Mouse (Mus musculus) lung, postnatal 4 days (tissue): ENCODE measurements around the gene Adk.

Experiments used
- DNase-seq, 2 experiments: peaks; one replicate each; pipeline ENCODE4 v3.0.0; 2021

Gene Adk

DNA sequence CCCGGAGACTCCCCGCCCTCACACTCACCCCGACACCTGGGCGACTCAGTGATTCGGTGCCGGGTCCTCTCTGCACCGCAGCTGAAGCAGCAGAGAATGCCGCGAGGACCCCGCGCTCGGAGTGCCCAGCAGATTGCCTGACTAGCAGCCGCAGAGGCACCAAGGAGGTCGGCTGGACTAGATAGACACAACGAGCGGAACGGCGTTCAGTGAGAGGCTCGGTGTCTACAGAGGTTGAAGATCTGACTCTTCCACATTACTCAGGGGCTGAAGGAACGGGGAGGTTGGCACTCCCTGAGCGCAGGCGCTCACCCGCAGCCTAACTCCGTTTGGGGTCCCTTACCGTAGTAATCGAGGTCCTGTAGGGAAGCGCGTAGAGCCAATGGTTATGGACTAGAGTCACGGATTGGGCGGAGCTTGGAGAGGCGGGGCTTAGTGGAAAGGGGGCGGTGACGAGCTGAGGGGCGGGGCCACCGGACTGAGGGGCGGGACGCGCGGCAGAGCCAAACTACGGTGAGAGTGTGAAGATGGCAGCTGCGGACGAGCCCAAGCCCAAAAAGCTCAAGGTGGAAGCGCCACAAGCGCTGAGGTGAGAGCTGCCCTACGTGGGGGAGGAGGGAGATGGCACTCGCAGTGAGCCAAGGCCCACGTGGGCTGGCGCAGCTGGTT lies at the start of gene Adk, which contains the start of gene Ap3m1:
Gene Adk, plus strand, starts transcription at position 463 of the 669 bp plus-strand sequence.
Gene Ap3m1, minus strand, starts transcription at position 397 of the 669 bp plus-strand sequence.
- DNase-seq: peak; percentile 93 to 97

DNA sequence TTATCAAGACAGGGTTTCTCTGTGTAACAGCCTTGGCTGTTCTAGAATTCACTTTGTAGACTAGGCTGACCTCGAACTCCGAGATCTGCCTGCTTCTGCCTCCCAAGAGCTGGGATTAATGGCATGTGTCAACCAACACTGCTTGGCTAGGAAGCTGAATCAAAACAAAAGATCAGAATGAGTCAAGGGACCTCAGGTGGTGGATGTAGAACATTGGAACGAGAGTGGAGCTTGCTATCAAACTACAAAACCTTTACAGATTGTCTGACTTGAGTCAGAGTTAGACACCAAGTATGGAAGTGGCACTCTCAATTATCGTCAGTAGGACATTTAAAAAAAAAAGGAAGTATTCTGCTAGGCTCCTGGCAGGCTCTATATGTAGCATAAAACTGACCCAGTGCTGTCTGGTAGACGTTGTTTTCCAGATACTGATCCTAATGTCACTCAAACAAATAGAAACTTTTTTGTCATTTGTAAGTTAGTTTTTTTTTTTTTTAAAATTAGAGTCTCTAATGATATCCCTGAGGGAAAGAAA lies 38.5 kb upstream of the Adk start:
- no peak for DNase-seq

DNA sequence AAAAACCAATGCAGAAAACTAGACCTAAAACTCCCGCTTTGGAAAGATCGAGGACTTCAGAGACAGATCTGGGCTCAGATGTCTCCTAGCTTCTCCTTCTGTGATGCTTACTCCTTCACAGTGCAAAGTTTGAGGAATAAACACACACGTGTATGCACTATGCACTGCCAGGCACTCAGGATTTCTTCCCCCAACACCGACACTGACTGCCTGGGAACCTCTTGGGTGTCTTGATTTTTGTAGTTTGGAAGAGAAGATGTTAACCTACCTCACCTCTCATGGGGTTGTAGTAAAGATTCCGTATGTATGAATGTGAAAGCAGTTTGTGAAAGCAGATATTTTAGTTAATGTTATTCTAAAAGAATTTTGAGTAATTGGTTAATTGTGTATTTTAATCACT lies 34.5 kb upstream of the Adk start:
- no peak for DNase-seq

DNA sequence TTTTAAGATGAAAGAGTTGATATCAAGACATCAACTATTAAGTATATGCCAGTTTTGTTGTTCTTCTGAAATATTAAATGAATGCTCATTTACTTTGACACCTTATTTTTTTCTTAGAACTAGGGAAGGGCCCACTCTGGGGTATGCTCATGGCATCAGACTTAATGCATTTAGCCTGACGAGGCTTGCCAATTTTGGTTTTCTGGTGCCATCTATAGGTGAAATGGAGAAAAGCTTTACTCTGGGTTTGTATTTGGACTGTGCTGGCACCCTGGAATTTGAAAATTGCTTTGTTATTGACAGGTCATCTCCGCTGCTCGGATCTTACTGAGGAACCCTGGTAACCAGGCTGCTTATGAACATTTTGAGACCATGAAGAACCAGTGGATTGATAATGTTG lies 33.4 kb upstream of the Adk start:
- peak in 1 of 2 experiments; percentile 16 for DNase-seq

DNA sequence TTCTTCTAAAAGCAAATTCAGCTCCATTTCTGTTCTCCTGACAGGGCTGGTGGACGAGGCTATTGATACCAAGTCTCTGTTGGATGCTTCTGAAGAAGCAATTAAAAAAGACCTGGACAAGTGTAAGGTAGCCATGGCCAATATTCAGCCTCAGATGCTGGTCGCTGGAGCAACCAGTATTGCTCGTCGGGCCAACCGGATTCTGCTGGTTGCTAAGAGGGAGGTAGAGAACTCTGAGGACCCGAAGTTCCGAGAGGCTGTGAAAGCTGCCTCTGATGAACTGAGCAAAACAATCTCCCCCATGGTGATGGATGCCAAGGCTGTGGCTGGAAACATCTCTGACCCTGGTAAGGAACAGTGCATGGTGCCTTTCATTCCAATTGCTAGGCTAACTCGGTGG lies 31.9 kb upstream of the Adk start:
- no peak for DNase-seq

DNA sequence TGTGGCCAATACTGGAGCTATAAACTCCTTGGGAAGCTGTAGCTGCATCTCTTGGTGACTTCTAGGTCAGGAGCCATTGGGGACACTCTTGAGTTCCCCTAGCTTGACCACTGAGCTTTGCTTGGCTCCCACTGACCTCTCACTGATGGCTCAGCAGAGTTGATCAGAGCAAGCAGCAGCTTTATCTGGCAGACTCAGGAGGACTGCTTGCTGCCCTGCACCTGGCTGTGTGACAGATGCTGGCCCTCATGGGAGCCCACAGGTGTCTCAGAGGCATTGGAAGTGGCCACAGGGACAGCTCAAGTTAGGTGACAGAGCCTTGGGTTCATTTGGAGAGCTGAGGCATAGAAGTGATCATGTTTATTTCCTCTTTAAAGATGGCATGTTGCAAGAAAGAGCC lies 24.8 kb upstream of the Adk start:
- DNase-seq: no peak

DNA sequence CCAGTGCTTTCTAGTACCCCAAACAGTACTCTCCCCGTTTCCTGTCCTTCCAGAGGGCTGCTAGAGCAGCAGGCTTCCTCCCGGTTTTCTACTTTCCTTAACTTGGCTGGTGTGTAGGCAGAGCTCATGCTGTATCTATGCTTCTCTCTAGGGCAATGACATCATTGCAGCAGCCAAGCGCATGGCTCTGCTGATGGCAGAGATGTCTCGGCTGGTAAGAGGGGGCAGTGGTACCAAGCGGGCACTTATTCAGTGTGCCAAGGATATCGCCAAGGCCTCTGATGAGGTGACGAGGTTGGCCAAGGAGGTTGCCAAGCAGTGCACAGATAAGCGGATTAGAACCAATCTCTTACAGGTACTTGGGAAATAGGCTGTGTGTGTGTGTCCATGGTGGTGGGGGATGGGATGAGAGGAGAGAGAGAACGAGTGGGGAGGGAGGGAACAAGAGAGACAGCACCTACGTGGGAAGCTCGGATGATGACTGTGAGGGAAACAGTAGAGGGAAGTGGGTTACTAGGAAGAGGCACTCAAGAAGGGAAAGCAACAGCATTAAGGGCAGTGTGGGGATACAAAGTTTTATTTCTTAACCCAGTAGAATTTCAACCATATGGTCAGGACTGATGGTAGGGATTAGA lies 23.2 kb upstream of the Adk start:
- DNase-seq: no peak

DNA sequence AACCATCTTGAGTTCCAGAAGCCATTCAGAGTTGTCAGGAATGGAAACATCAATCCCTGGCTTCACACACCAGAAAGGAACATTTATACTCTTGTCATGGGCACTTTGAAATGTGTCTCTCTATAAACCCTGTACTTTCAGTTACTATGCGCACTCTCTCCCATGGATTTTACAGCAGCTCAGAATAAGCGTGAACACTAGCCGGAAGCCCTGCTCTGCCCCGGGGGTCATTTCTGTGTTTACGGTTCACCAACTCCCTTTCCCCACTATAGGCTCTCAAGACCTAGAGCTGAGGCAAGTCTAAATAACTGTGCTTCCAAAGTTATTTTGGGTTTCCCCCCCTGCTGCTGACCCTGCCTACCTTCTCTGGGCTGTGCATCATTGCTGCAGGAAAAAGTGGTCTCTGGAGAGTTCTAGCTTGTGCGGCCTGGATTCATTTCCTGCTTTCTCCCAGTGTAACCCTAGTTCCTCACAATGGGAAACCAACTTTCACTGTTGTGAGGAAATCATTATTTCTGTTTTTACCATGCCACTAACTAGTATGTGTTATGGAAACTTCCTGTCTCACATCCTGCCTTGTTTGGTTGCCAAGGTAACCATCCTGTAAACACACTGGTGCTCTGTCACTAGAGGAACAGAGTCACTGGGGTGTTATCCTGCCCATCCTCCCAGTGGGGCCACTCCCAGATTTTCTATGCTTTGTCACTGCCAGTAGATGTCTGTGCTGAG lies 20.4 kb upstream of the Adk start:
- DNase-seq: peak; percentile 77 to 82

DNA sequence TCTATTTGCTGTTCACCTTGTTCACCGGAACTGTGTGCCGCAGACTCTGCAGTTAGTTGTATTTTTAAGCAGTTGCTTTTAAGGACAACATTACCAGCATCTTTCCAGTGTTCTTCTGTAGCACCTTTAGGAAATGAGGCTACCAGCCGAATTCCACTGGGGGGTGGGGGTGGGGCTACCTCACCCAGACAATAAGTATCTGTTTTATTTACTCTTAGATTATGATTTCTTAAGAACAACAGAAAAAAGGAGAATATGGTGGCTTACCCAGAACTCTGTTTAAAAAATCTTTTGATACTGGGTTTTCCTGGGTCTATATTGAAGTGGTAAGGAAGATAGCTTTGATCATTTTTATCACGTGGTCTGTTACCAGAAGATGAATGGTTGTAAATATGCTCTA lies 18.1 kb upstream of the Adk start:
- DNase-seq: no peak

DNA sequence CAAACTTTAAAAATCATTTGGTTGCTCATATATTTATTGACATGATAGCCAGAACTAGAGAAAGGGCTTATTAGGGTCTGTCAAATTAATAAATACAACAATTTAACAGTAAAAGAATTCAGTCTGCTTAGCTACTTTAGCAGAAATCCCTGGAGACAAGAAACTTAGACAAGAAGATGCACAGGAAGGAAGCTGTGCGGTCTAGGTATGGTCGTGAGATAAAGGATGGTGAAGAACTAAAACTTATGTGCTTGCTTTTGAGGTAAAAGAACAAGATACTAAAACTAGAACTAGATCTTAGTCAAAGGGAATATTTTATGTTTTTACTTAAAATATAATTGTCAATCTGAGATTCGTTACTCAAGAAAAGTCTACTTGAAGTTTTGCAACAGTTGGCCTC lies 17.6 kb upstream of the Adk start:
- DNase-seq: no peak

DNA sequence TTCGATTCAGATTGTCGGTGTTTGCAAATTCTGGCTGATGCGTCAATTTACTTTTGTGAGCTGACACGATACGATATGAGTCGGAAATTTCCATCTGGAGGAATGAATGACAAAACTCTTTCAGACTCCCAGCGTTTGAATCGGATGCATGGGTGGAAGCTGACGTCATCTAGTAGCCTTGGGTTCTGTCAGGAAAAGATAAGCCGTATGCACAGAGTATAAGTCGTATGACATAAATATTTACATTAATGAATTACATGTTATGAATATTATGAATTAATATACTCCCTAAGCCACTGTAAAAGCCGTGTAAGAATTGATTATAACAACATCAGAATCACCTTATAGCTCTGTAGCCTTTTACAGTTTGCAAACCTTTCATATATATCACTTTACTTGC lies 13.3 kb upstream of the Adk start:
- no peak for DNase-seq

DNA sequence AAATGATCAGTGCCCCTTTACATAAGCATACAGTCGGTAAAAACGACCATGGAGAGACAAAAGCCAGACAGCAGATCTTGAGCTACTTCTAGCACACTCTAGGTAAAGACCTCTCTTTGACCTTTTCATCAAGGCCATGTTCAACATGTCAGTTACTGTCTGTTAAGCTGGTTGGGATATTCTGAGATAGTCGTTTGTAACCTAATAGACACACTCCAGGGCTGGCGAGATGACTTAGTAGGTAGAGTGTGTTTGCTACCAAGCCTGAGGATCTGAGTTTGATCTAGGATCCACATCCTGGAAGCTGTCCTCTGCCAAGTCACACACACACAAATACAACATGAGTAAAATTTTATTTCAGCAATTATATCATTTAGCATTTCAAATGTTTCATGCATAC lies 12.8 kb upstream of the Adk start:
- no peak for DNase-seq

DNA sequence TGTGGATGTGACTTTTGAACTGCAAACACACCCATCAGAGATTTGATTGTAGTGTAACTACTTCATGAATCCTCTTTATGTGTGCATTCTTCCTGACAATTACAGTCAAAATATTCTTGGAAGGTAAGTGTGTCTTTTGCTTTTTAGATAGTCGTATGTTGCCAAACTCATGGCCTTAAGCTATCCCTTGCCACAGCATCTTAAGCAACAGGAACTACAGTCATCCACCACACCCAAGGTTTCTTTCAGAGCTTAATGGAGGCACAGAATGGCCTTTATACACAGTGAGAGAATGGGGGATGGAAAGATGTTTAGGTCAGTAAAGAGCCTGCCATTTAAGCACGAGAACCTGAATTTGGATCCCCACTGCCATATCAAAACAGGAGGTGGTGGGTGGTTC lies 4.5 kb upstream of the Adk start:
- peak in 1 of 2 experiments; percentile 10 for DNase-seq

DNA sequence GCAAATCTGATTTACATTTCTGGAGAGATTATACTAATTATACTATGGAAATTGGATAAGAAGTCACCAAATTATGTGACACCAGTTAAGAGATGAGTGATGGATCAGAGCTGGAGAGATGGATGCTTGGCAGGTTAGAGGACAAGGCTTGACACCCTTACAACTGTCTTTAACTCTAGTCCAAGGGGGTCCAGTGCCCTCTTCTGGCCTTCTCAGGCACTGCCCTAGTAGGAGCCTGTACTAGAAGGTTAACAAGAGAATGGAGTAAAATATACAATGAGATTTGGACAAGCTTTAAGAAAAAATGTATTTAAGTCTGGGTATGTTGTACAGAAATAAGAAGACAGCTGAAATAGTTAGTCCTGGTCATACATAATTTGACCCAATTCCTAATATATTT lies 3.5 kb upstream of the Adk start:
- peak; percentile 48 to 71 for DNase-seq

DNA sequence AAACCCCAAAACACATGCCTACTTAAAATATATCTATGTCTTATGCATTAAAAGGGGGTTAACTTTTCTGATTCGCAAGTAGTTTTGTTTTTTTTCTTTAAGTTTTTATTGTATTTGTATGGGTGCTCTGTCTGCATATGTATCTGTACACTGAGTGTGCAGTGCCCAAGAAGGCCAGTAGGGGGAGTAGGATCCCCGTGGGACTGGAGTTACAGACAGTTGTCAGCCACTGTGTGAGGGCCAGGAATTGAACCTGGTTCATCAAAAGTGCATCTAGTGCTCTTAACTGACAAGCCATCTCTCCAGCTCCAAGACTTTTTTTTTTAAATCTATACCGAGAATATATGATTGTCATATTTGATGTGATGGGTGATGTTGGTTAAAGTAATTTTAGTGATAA lies 1.6 kb upstream of the Adk start:
- peak in 1 of 2 experiments; percentile 54 for DNase-seq

DNA sequence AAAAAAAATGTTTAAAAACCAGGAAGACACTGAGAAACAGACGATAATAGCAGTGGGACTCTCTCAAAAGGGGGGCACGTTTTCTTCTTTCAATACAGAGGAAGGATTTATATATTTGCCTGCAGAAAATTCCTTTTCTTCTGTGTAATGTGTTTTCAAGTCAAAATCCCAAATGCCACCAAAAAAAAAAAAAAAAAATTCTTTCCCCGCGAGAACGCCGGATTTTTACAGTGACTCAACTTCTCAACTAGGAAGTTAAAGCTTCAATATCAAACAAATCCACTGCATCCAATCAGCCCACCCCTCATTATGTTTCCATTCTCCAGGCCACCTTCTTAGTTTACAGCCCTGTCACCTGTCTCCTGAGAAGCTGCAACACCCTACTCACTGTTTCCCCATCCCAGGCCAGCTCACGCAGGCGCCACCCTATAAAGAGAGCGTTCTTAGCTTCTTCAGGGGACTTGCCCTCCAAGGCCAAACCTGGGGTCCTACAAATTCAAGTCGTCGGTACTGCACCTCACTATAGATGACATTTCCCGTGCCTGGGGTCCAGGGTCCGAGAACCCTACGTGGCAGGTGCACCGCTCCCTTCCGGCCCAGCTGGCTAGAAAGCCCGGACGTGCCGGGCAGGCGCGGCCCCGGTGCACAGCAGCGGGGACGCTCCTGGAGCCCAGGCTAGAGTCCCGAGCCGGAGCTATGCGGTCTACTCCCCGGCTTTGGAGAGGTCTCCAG lies 828 bp upstream of the Adk start:
- no peak for DNase-seq

DNA sequence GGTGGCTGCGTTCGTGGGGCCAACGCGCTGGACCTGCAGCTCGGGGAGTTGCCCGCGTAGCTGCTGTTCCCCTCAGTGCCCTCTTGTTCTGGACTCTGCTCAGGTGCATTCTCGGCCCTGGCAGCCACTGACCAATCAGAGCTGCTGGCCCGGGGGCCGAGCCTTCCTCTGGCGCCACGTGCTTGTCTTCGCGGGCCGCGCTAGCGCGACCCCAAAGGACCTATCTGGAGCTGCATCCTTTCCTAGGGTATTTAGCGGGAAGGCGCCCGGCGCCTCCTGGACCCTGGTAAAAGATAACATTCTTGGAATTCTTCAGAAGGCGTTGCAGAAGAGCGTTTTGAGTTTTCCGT lies 382 bp downstream of the Adk start:
- DNase-seq: peak; percentile 78 to 88

DNA sequence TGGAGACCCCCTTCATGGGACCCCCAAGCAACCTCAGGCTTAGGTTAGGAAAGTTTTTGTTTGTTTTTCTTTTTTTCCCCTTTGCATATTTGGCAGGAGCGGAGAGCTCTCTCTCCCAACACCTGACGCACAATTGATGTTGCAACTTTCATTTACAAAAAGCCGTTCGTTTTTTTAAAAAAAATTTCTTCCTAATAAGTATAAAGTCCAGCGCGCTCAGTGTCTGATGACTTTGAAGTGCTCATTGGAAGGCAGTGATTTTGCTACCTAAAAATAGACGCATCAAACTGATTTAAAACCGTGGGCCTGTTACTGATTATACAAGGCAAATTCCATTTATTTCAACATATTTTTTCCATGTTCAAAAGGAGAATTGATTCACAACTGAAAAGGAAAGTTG lies 777 bp downstream of the Adk start:
- DNase-seq: peak in 1 of 2 experiments; percentile 3

DNA sequence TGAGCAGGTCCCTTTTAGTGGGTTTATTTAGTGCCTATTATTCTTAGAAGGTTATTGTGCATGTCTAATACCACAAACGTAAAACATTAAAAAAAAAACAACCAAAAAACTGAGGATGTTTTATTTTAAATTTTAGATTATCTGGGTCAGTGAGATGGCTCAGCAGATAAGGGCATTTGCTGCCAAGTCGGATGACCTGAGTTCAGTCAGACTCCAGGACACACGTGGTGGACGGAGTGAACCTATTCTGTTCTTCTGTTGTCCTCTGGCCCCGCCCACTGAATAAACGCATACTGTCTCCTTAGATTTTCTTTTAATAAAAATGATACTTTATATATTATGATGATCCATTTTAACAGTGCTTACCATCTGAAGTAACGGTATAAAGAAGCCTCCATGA lies 1.2 kb downstream of the Adk start:
- DNase-seq: no peak

DNA sequence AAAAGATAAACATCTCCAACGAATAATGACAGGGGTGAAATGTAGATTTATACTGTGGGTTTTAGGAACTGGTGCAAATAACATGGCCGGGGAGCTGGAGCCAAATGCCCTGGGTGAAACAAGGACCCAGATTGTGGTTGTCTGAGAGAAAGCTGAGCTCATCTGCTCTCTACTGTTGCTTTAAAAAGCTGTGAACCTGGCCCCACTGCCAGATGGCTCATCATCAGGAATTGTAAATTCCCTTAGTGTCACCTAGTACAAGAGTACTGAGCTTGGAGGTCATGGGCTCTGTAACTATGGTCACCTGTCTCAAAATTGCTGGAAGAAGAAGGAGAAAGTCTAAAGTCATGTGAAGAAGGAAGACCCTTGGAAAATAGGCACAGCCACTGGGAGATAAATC lies 6.6 kb downstream of the Adk start:
- DNase-seq: peak in 1 of 2 experiments; percentile 2

DNA sequence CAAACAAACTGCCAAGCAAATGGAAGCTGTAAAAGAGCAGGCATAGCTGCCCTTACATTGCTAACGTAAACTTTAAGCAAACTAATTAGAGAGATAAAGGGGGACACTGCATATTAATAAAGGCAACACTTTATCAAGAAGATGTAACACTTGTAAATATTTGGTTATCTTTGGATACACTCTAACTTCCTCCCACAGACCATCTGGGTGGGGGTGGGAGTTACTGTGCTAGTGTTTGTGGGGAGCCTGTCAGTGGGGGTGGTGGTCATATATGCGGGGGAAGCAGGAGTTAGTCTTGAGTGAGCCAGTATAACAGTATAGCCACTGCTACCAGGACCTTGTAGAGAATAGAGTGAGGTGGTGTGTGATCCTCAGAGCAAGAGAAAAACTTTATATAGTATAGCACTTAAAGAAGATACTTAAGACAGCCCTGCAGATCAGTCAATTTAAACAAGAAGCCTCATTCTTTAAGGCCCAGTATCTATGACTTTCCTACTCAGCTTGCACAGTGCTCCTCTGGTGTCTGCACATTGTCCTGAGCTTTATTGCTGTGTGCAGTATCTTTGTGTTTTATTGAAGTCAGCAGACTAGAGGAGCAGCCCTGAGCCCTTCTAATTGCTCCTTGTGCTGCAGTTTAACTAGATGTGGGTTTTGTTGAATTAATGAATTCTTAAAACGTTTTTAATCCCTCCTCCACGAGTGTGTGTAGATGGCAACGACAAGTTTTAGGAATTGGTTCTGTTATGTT lies 10.6 kb downstream of the Adk start:
- peak in 1 of 2 experiments; percentile 6 for DNase-seq

DNA sequence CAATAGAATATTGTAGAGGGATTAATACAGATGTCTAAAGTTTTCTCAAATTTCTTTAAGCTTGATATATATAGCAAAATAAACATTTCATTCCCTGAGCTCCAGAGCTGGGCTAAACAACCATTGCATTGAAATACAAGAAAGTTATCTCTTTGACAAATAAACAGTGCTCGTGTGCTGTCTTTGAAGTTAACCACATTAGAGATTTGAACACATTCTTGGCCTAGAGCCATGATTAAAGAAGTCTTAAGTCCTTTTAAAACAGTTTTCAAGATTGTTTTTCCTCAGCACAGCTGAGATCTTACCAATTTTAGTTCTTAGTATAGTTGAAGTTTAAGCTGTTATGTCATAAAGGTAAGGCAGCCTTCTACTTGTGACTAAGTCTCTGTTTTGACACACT lies 11.9 kb downstream of the Adk start:
- no peak for DNase-seq
